Mouse (Mus musculus) right cerebral cortex, postnatal 25 days (tissue): Measurements from ENCODE around the gene Zbtb8a.

Source experiments
- DNase-seq: peaks from one replicate; pipeline ENCODE4 v3.0.0; 2022

The Zbtb8a gene

DNA sequence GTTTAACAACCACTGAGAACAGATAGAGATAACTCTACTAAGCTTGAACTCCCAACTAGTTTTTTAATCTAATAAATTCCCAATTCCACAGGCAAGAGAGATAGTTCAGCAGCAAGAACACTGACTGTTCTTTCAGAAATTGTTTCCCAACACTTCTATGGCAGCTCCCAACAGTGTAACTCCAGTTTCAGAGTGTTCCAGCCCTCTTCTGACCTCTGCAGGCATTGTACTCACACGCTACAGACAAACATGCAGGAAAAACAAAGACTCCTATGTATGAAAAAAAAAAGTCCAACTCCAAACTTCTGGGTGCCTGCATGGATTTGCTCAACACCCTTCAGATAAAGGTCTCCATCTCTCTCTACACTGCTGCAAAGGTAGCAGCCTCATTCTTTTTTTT, 45.1 kb downstream of the Zbtb8a start:
- no peak for DNase-seq

GRCm38 (mm10) chr4:129326191-129326590, 51.7 kb downstream of the Zbtb8a start:
- no peak for DNase-seq

DNA sequence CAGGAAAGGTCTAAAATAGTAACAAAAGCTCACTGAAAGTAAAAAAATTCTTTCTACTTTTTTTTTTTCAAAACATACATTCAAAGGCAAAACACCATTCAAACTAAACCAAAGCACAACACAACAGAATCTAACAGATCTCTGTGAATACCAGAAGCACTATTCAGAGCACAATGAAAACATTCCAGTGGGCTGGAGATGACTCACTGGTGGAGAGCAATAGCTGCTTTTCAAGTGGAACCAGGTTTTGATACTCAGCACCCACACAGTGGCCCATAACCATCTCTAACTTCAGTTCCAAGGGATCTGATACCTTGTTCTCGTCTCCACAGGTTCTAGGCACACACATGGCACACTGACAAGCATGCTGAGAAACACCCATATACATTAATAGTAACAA, 53.2 kb downstream of the Zbtb8a start:
- no peak for DNase-seq

- no peak for DNase-seq
These were observed 54.4 kb downstream of the Zbtb8a start for GRCm38 (mm10) chr4:129323491-129323890.

DNA sequence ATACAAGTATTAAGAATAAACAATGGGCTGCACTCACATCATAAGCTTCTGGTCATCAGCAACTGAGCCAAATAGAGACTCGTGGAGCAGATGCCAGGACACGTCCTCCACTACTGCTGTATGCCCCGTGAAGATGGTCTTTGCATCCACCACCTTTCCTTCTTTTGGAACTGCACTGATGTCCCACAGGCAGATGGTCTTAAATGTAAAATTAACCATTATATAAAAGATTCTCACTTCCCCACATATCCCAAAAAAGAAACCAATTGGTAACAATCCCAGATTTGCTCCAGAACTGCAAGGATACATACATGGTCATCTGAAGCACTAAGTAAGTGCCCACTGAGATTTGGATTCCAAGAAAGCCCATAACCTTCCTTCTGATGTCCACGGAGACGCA, 55.9 kb downstream of the Zbtb8a start:
- no peak for DNase-seq

GRCm38 (mm10) chr4:129320876-129321275, 57.0 kb downstream of the Zbtb8a start:
- DNase-seq = no peak

GRCm38 (mm10) chr4:129313886-129314285, 64.0 kb downstream of the Zbtb8a start:
- DNase-seq = no peak

DNA sequence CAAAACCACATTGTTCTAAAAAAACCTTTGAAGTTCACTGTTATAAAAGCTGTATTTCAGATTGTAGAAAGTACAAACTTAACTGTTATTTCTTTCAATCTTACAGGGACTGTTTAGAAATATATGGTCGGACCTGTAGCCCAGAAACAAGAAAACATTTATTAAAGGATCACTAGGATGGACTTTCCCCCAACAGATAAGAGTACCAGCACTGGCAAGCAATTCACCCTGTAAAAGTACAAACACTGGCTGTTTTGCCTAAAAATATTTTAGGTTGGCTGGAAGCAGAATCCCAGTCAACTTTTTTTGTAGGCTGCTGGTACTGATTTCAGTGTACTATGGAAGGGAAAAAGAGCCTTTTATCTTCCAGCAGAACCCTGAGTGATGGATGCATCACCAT, 70.0 kb downstream of the Zbtb8a start:
- DNase-seq = no peak

DNA sequence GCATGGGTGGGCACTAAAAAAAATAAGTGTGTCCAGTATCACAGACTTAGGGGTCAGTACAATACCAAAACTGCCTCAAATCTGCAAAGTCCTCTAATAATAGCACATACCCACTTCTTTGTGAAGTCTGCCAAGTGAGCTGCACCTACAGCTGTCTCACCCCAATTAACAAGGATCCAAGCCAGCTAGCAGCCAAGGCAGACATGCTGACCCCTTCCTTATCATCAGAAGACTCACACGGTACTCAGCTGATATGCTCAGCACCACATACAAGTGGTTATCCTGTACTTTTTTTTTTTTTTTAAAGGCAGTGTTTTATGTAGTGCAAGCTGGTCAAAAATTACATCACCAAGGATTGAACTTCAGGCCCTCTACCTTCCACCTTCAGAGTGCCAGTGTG, 73.6 kb downstream of the Zbtb8a start:
- DNase-seq = no peak

DNA sequence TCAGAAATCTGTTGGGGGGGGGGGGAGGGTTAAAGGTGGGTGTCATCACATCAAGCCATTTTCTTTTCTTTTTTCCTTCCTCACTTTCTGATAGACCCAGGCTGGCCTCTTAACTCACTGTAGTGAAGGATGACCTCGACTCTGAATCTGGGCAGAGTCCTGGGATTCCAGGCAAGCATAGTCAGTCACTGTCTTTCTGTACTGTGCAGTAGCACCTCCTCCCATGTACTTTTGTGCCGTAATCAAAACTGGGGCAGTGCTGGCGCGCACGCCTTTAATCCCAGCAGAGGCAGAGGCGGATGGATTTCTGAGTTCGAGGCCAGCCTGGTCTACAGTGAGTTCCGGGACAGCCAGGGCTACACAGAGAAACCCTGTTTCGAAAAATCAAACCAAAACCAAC, 74.1 kb downstream of the Zbtb8a start:
- no peak for DNase-seq
